Mouse (Mus musculus): ENCODE data around the gene Zranb1.
A peak's percentile ranks its signal among the peaks of the same experiment; 100 is the strongest.

Gene Zranb1

DNA sequence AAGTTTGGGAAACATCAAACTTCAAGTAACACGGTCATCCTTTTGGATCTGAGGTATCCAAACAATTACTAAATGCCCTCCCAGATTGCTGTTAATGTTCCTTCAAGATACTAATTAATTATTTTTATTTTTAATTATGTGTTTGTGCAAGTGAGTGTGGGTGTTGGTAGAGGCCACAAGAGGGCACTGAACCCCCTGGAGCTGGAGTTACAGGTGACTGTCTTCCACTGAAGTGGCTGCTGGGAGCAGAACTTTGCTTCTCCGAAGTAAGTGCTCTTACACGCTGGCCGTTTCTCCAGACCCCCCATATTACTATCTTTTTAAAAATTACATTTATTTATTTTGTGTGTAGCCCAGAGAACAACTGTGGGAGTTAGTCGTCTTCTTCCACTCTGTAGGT lies 887 bp upstream of the Zranb1 start:
- no peak for DNase-seq

DNA sequence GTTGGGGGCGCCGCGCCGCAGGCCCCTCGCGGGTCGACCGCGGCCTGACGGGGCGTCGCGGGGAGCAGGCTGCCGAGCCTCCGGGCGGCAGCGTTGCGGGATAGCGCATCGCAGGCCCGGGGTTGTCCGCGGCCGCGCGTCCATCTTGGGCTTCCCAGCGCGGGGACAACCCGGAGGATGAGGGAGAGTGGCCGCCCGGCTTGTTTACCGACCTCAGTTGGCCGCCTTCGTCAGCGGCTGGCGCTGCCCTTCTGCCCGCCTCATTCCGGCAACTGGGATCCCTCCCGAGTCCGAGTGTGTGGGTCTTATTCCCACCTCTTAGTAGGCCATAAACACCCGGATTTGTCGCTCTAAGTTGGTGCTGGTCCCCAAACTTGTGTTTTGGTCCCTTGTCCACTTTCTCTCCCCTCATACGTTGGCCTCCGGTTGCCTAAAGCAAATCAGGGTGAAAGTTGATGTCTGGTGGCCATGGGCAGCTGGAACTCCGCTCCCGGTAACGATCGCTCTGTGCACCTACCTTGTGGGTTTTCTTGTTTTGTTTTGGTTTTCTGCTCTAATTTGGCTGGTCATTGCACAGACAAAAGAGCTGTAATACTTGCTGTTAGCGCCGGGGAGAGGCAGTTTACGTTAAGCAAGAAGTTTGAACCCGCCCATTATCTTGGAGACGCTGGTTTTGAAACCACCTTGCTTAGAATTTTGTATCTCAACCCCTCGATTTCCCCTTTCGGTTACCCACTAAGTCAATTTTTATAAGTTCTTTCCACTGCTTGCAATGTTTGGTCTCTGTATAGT lies 814 bp downstream of the Zranb1 start:
- DNase-seq: peak; percentile 97

DNA sequence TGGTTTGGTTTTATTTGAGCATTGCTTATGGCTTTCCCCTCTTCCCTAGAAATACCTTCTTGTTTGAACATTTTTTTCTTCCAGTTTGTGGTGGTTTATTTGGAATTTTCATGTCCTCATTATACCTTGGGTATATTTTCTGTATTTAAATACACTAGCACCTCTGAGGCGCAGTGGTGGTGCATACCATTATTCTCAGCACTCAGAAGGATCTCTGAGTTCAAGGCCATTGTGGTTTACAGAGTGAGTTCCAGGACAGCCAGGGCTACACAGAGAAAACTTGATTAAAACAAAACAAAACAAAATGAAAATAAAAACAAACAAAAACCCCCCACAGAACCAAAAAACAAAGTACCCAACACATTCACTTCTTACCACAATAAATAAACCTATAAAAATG lies 2.4 kb downstream of the Zranb1 start:
- DNase-seq: no peak

DNA sequence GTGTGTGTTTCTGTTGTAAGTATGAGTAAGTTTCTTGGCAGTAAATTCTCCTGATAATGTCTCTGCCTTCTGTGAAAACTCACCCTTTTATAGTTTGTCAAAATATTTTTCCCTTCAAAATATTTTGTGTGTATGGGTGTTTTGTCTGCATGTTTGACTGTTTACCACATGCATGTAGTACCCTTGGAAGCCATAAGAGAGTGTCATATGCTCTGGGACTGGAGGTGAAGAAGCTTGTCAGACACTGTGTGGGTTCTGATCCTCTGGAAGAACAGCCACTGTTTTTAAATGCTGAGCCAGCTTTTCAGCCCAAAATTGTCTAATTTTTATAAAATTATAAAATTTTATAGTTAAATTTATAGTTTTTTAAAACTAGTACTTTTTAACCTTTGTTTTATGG lies 3.8 kb downstream of the Zranb1 start:
- no peak for DNase-seq

DNA sequence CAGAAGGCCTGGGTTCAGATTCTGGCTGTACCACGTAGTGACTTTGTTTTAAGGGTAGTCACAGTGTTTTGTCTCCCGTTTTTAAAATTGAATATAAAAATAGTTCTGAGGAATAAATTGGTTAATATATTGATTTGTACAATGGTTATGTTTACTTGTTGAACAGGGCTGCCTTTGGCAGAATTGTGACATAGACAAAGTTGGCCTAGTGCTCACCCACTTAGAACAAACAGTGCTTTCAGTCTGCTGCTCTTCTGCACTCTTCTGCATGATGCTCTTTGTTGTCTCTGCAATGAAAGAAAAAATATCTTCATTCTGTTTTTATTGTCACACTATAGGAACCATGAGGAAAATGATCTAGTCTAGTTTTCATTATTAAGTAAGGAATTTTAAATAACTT lies 8.2 kb downstream of the Zranb1 start:
- no peak for DNase-seq

DNA sequence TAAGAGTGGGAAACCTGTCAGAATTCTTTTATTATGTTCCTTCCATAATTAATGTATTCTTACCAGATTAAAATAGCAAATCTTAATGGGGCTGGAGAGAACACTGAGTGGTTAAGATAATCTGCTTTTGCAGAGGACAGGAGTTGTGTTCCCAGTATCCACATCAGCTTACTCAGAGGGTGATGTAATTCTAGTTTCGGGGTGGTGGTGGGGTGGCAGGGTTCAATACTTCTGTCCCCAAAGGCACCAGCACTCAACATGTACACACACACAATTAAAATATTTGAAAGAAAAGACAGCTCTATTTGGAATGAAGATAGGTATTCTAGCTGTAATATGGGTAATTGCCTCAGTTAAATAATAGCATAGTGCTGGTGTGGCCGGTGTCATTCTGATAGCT lies 9.6 kb downstream of the Zranb1 start:
- no peak for DNase-seq

DNA sequence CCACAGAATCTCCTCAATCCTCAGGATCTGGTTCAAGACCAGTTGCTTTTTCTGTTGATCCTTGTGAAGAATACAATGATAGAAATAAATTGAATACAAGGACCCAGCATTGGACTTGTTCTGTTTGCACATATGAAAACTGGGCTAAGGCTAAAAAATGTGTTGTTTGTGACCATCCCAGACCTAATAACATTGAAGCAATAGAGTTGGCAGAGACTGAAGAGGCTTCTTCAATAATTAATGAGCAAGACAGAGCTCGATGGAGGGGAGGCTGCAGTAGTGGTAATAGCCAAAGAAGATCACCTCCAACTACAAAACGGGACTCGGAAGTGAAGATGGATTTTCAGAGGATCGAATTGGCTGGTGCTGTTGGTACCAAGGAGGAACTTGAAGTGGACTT lies 19.0 kb downstream of the Zranb1 start:
- no peak for DNase-seq

DNA sequence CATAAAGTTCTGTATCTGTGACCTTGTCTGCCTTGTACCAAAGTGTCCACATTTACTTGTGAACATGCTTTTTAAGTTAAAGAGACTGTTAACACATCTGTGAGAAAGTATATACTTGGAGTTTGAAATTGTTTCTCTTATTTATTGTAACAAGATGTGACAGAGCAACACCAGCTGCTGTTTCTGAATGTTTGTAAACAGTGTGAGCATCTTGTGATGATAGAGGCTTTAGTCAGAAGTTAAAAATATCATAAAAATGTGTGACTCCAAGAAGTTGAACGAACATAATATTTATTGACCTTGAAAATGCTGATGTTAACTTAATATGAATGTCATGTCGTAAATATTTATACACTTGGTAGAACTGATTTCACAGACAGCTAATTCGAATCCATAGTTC lies 19.7 kb downstream of the Zranb1 start:
- no peak for DNase-seq

DNA sequence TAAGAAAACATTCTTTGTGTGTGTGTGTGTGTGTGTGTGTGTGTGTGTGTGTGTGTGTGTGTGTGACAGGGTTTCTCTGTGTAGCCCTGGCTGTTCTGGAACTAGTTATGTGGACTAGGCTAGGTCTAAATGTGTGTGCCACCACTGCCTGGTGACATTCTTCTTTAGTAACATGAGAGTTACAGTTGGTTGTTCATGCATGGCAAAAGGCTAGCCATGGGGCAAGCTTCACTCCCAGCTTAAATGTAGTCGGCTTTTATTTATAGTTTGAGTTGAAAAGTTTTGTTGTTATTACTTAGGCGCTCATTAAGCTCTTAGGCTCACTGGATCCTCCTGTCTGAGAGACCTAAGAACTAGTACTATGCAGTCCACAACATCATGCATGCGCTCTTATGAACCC lies 33.5 kb downstream of the Zranb1 start:
- no peak for DNase-seq

DNA sequence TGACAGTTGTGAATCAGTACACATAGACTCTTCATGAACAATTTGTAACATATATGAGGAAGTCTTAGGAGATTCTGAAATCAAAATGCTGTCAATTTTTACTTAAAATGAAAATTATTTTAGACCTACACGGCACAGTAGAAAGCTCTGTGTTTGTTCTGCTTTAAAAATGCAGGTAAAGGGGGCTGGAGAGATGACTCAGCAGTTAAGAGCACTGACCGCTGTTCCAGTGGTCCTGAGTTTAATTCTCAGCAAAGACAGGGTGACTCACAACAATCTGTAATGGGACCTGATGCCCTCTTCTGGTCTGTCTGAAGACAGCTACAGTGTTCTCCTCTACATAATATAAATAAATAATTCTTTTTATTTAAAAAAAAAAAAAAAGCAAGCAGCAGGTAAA lies 34.8 kb downstream of the Zranb1 start:
- DNase-seq: no peak

DNA sequence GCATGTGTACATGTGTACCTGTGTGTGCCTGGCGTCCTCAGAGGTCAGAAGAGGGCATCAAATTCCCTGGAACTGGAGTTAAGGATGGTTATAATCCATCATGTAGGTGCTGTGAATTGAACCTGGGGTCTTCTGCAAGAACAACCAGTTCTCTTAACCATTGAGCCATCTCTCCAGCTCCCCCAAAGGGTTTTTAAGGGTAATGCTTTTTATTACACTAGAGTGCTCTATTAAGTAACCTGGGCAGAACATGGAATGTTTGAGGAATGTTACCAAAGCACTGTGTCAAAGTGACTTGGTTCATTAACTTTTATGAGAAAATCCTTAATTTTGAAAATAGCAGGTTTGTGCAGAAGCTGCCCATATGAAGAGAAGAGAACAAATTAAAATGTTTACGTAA lies 41.1 kb downstream of the Zranb1 start:
- DNase-seq: no peak

DNA sequence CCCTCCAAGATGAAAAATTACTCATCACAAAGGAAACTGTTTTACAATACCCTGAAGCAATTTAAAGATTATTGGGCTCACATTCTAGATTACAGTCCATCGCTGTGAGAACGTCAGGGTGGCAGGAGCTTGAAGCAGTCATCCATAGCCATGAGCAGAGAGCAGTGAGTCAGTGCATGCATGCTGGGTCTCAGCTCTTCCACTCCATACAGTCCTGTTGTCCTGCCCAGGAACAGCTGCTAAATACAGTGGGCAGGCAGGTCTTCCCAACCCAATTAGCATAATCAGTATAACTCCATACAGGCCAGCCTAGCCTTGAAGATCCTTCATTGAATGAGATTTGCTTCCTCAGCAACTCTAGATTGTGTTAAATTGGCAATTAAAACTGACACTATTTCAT lies 45.1 kb downstream of the Zranb1 start:
- DNase-seq: no peak

DNA sequence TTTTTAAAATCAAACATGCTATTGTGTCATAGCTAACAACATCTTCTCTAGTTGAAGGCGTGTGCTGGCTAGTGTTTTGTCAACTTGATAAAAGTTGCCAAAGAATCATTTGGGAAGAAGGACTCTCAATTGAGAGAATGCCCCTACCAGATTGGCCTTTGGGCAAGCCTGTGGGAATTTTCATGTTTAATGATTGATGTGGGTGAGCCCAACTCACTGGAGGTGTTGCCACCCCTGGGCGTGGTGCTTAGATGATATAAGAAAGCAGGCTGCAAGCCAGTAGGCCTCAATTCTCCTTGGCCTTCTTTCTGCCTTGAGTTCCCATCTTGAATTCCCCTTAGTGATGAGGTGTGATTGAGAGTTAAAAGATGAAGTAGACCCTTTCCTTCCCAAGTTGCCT lies 47.0 kb downstream of the Zranb1 start:
- no peak for DNase-seq

DNA sequence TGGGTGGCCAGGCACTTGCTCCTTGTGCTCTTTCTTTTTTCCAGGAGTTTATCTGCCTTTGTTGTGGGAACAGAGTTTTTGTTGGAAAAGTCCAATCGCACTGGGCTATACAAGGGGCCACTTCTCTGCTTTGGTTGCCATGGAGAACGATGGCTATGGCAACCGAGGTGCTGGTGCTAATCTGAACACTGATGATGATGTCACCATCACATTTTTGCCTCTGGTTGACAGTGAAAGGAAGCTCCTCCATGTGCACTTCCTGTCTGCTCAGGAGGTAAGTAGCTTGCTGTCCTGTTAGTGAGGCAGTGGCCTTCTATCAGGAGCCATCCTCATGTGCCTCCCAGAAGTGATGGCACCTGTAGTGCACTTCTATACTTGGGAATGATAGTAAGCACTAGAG lies 51.7 kb downstream of the Zranb1 start:
- no peak for DNase-seq

DNA sequence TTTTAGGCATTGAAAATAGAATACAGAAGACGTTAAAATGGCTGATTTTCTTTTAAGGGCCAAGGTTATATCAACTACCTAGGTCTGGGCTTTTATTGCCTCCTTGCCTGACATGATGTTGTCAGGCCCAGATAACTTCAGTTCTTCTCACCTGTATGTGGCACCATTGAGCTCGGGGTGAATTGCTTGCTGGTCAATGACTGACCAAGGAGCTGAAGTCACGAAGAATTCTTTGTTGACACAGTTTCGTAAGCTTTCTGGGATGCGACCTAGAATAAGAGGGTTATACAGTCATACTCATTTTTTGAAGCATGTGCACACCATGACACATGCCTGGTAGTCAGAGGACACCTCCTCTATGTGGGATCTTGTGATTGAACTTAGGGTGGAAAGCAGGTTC lies 58.9 kb downstream of the Zranb1 start:
- DNase-seq: no peak

DNA sequence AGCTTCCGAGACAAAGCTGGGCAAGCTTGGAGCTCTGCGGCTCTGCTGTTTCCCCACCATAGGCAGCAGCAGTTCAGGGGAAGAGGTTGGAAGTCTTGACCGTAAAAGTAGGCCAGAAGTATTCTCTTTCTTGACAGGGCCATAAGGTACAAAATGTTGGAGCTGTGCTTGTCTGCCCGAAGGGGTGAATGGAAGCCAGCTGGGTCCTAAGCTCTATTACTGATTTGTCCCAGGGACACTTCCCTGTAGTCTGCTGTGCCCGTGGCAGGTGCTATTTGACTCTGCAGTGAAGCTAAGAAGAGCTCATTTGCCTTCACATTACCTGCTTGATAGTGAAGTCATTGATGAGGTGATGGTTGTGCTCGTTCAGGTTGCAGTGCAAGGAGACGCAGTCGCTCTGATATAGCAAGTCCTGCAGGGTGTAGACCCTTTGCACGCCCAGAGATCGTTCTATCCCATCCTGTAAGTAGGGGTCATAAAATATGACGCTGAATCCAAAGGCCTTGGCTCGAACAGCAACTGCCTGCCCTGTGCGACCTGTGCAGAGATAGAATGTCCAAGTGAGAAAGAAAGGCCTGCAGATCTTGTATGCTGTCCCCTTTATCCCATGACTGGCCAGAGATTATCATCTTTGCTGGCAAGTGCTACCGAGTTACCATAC lies 60.4 kb downstream of the Zranb1 start:
- peak; percentile 73 for DNase-seq

DNA sequence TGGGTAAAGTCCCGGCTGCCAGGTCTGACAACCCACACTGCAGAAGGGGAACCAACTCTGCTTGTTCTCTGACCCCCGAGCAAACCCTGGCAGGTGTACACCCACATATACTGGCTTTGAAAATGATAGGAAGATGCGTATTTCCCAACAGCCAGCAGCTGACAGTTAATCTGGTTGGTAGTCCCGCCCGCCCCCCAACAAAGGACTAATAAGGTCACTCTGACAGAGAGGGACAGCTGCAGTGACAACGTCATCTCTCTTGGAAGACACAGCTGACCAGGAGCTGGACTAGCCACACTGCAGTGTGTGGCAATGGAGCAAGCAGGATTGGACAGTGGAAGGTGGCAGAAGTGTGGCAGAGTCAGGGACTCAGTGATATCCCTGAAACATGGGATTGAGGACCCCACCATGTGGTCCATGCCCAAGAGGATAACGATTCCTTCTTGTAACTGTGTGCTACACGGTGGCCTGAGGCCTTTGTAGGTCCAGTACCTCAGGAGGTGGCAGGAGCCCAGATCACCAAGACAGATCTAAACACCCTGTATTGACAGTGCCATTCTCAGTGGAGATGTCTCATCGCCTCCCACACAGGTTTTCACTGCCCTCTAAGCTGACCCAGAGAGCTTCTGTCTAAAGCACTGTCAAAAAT lies 62.1 kb downstream of the Zranb1 start:
- DNase-seq: peak; percentile 85

DNA sequence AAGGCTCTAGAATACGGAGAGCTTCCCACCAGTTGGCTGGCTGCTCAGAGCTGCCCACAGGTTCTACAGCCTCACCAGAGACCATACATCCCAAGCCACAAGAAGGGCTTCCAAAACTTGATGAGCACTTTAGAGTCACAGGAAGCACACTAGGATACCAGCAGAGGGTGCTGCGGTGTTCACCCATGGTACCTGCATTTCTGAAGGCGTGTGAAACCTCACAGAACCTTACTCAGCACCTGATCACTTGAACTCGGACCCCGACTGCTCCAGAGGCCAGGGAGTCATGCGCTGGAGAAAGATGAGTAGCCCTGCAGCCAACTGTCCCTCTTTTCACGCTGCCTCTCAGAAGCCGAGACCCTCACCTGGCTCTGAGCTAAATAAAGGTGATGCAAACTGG lies 63.2 kb downstream of the Zranb1 start:
- DNase-seq: peak; percentile 87

DNA sequence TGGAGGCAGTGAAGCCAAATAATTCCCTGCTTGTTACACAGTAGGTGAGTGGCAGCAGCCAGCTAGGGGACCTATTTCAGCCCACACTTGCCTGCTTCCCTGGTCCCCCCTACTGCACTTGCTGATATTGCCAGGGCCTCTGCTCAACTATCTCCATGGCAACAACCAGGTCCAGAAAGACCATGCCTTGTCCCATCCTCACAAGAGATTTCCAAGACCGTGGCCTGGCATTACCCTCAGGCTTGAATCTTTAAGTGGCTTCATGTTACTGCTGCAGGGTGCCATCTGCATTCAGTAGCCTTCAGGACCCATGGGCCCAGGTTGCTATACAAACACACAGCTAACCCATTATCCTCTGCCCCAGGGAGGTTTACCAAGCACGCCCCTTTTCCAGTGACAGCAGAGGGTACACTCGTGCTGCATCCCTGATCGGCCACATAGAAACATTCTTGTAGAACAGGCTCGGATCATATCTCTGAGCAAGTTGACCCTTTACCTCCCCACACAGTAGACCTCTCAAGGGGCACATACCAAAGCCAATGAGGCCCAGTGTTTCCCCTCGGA lies 63.8 kb downstream of the Zranb1 start:
- peak; percentile 84 for DNase-seq

DNA sequence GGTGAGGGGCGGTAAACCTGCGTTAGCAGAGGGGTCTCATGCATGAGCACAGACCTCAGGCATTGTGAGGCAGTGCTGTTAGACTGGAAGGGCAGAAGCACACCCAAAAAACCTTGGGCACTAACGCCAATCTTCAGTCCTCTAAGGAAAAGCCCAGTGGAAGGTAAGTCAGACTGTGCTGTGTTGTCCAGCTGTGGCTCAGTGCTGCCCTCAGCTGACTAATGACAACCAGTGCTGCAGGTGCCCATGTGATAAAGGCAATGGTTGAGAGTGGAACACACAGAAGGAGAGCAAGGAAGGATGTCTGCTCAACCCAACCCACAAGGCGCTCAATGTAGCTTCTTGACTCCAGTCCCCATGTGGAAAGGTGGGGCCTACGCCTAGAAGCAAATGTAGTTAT lies 65.4 kb downstream of the Zranb1 start:
- peak; percentile 84 for DNase-seq

DNA sequence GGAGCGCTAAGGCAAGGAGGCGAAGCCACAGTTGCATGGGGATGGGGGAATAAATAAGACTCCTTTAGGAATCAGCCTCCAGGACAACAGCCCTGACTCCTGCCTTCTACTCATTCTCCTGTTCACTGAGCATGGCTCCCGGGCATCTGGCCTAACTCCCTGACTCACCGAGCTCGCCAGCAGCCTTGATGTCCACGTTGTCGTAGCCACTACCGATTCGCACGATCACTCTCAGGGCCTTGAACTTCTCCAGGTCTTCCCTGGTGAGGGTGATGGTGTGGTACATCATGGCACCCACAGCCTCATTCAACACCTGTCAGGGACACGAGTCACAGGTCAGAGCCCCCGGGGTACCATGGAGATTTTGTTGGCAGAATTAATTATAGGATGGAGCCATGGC lies 67.7 kb downstream of the Zranb1 start:
- DNase-seq: peak; percentile 89

DNA sequence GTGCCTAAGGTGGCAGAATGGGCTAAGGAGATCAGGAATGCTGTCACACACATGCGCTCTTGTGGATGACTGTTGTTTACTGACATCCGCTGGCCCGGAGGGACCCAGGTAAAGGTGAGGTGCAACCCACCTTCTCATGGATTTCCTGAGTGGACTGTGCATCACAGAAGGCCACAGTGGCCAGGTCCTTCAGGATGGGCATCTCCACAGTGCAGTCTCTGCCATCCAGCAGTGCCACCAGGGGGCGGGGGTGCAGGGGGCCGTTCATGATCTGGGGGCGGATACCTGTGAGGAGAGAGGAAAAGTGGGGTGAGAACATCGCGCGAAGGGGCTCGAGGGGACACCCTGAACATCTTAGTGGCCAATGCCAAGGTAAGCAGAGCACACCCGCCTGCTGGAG lies 68.1 kb downstream of the Zranb1 start:
- DNase-seq: peak; percentile 87

DNA sequence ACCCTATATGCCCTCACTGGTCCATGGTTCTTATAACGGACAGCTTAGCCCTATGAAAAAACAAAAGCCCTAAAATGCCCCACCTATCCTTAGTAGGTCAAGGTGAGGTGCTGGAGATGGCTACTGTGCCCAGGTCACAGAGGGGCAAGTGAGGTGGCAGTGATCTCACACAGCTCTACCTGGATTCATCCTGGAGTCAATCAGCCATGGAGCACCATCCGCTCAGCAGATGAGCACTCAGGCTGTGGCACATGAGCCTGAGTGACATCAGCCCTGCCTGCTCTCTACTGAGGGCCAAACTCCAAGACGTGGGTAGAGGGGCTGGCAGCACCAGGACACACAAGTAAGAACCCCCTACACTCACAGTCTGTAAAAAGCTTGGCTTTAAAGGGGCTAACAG lies 70.4 kb downstream of the Zranb1 start:
- DNase-seq: peak; percentile 87

DNA sequence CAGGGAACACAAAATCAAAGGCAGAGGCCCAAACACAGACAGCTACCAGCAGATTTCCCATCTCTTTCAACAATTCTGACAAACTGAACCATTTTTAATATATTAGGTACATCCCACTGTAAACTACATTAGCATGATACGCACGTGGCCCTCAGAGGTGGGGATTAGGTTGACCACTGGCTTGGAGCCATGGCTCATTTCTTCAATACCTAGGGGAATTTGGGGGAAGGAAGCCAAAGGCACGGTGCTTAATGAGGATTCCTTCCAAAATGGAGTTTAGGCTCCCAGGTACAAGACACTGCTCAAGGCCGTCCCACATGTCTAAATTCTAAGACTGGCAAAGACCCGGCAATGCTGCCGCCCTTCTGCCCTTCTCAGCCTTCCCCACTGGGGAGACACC lies 71.3 kb downstream of the Zranb1 start:
- DNase-seq: peak; percentile 91
